Mouse (Mus musculus) embryonic fibroblast, embryonic 13.5 days (primary cell): Measurements from ENCODE around the gene Nkx1-1. TPM values are rescaled to one million over a fixed set of nuclear protein-coding genes. Genes with fewer than 3 reads are reported as not detected.

Experiments
- H3K27ac ChIP-seq: 2 replicates; pipeline ENCODE4 v1.5.1; 2012; ENCODE audit warnings: low read length, control low read depth, inconsistent platforms; ENCODE audit not compliant: insufficient read depth
- H3K4me1 ChIP-seq: 2 replicates; pipeline ENCODE4 v1.6.1; 2011; ENCODE audit warnings: low read length; ENCODE audit not compliant: control insufficient read depth, insufficient read depth
- H3K4me3 ChIP-seq: 2 replicates; pipeline ENCODE4 v1.5.1; 2011; ENCODE audit warnings: mild to moderate bottlenecking, control low read depth, low read length; ENCODE audit not compliant: insufficient read depth
- CTCF ChIP-seq: IDR thresholded peaks from 2 replicates; pipeline ENCODE4 v1.5.1; 2011; ENCODE audit warnings: mild to moderate bottlenecking, control low read depth, low read length, moderate library complexity, borderline replicate concordance; ENCODE audit not compliant: insufficient read depth
- POLR2A ChIP-seq: IDR thresholded peaks from 2 replicates; pipeline ENCODE4 v1.6.1; 2011; ENCODE audit warnings: low read depth, mild to moderate bottlenecking, control low read depth, low read length, moderate library complexity
- polyA plus RNA-seq: library from polyadenylated mRNA; stranded (reverse); fragments of >200 nt; gene quantifications from 2 replicates; pipeline ENCODE4 v1.2.4, GENCODE M21; 2011; ENCODE audit warnings: low read depth; ENCODE audit not compliant: missing spikeins, insufficient read length

Nkx1-1 gene
- polyA plus RNA-seq, 1 experiment, result not detected

GRCm38 (mm10) chr5:33430106-33430505 is 3.7 kb downstream of the Nkx1-1 start:
- TF ChIP-seq POLR2A (no peak), CTCF (no peak)
- H3K4me3 ChIP-seq, result no peak overlapping the region
- H3K4me1 ChIP-seq, result 0 out of 2 replicates have a peak, but pooled peaks cover 5% of the 10 kb centered on the region
- no peak overlapping the region for H3K27ac ChIP-seq

- Histone ChIP-seq H3K4me1 (no peaks in the 10 kb centered on the region), H3K27ac (no peak overlapping the region), H3K4me3 (no peak overlapping the region)
- TF ChIP-seq CTCF (no peak), POLR2A (no peak)
Measured at GRCm38 (mm10) chr5:33427461-33427860, 6.3 kb downstream of the Nkx1-1 start.

- TF ChIP-seq POLR2A (no peak), CTCF (no peak)
- no peak overlapping the region for H3K27ac ChIP-seq
- no peaks in the 10 kb centered on the region for H3K4me1 ChIP-seq
- no peak overlapping the region for H3K4me3 ChIP-seq
Measured at GRCm38 (mm10) chr5:33420313-33420712, 13.5 kb downstream of the Nkx1-1 start.

GRCm38 (mm10) chr5:33400819-33401218 is 33.0 kb downstream of the Nkx1-1 start:
- H3K27ac ChIP-seq, result no peak overlapping the region
- TF ChIP-seq CTCF (no peak), POLR2A (no peak)
- H3K4me3 ChIP-seq, result no peak overlapping the region
- H3K4me1 ChIP-seq, result no peaks in the 10 kb centered on the region

GRCm38 (mm10) chr5:33396828-33397227 is 36.9 kb downstream of the Nkx1-1 start:
- Histone ChIP-seq H3K27ac (no peak overlapping the region), H3K4me1 (no peaks in the 10 kb centered on the region), H3K4me3 (no peak overlapping the region)
- TF ChIP-seq CTCF (no peak), POLR2A (no peak)

GRCm38 (mm10) chr5:33395693-33396092 is 38.1 kb downstream of the Nkx1-1 start:
- Histone ChIP-seq H3K4me3 (no peak overlapping the region), H3K27ac (no peak overlapping the region), H3K4me1 (no peaks in the 10 kb centered on the region)
- TF ChIP-seq CTCF, result no peak
- no peak for TF ChIP-seq POLR2A

- Histone ChIP-seq H3K4me3 (no peak overlapping the region), H3K4me1 (no peaks in the 10 kb centered on the region), H3K27ac (no peak overlapping the region)
- peak; percentile 99 for TF ChIP-seq CTCF
- no peak for TF ChIP-seq POLR2A
Measured at GRCm38 (mm10) chr5:33393803-33394202, 40.0 kb downstream of the Nkx1-1 start.

- H3K4me1 ChIP-seq, result no peaks in the 10 kb centered on the region
- no peak overlapping the region for H3K4me3 ChIP-seq
- TF ChIP-seq POLR2A, result no peak
- TF ChIP-seq CTCF, result no peak
- no peak overlapping the region for H3K27ac ChIP-seq
Measured at GRCm38 (mm10) chr5:33387550-33387949, 46.2 kb downstream of the Nkx1-1 start.

Other genes with a start within 250 kb of the Nkx1-1 start
- gene Spon2, start 215.5 kb downstream of the Nkx1-1 start, polyA plus RNA-seq, result 4.7 and 6.4 TPM in 2 replicates
- gene Ctbp1, start 159.0 kb downstream of the Nkx1-1 start, polyA plus RNA-seq, result 133 and 175 TPM in 2 replicates
- gene Maea, start 98.5 kb downstream of the Nkx1-1 start, polyA plus RNA-seq, result 135 and 148 TPM in 2 replicates
- 11.9 and 15.0 TPM in 2 replicates for gene Uvssa, start 55.4 kb downstream of the Nkx1-1 start, polyA plus RNA-seq
- gene Fam53a, start 195.7 kb upstream of the Nkx1-1 start, polyA plus RNA-seq, result 24.3 and 26.9 TPM in 2 replicates
- gene Gm9903, start 195.9 kb upstream of the Nkx1-1 start, polyA plus RNA-seq, result 1.3 and 1.4 TPM in 2 replicates
- 60.2 and 67.7 TPM in 2 replicates for gene Slbp, start 218.6 kb upstream of the Nkx1-1 start, polyA plus RNA-seq
- 62.0 and 75.1 TPM in 2 replicates for gene Tacc3, start 224.2 kb upstream of the Nkx1-1 start, polyA plus RNA-seq
- 22.8 and 28.1 TPM in 2 replicates for gene Tmem129, start 224.4 kb upstream of the Nkx1-1 start, polyA plus RNA-seq